Mouse (Mus musculus): Measurements from ENCODE around the gene Asic1. TPM values are rescaled to one million over a fixed set of nuclear protein-coding genes. Genes with fewer than 3 reads are reported as not detected.

Gene Asic1
- polyA plus RNA-seq, 1 experiment from 2014 or later = 51.7 TPM

- no peaks in the 10 kb centered on the region for H3K9me3 ChIP-seq (ENCODE audit: control insufficient read depth, low read length)
- 65% methylated on average over 2 of the region's 2 CpGs for WGBS
- H3K4me2 ChIP-seq (replicated peaks) = no peak overlapping the region
- no peak overlapping the region for H3K4me3 ChIP-seq (replicated peaks; ENCODE audit: low read length)
- no peak overlapping the region for H3K27ac ChIP-seq
- H3K36me3 ChIP-seq (replicated peaks; ENCODE audit: control insufficient read depth, insufficient read depth) = no peaks in the 10 kb centered on the region
- ATAC-seq (ENCODE audit: low FRiP score) = no peak
- no peak overlapping the region for H3K9ac ChIP-seq
- peaks cover 20% of the 10 kb centered on the region for H3K4me1 ChIP-seq (replicated peaks; ENCODE audit: control insufficient read depth, insufficient read depth, low read length)
- no peak for DNase-seq (ENCODE audit: low spot score)
- H3K27me3 ChIP-seq (ENCODE audit: control insufficient read depth, insufficient read depth, low read length) = no peaks in the 10 kb centered on the region; the same call in 1 of the 2 replicates
Measured at GRCm38 (mm10) chr15:99658437-99658836, 11.7 kb upstream of the Asic1 start.

GRCm38 (mm10) chr15:99661121-99661830, 8.9 kb upstream of the Asic1 start:
- WGBS = 94% methylated on average over 15 of the region's 15 CpGs
- H3K27ac ChIP-seq = no peak overlapping the region
- DNase-seq (ENCODE audit: low spot score) (no peak), ATAC-seq (ENCODE audit: low FRiP score) (no peak)
- H3K4me2 ChIP-seq (replicated peaks) = no peak overlapping the region
- H3K9ac ChIP-seq = no peak overlapping the region
- H3K9me3 ChIP-seq (ENCODE audit: control insufficient read depth, low read length) = no peaks in the 10 kb centered on the region
- H3K4me3 ChIP-seq (replicated peaks; ENCODE audit: low read length) = no peak overlapping the region
- H3K36me3 ChIP-seq (replicated peaks; ENCODE audit: control insufficient read depth, insufficient read depth) = no peaks in the 10 kb centered on the region
- peaks cover 26% of the 10 kb centered on the region for H3K4me1 ChIP-seq (replicated peaks; ENCODE audit: control insufficient read depth, insufficient read depth, low read length)
- H3K27me3 ChIP-seq (ENCODE audit: control insufficient read depth, insufficient read depth, low read length) = no peaks in the 10 kb centered on the region

- no peak overlapping the region for H3K4me3 ChIP-seq (replicated peaks; ENCODE audit: low read length)
- no peaks in the 10 kb centered on the region for H3K9me3 ChIP-seq (ENCODE audit: control insufficient read depth, low read length)
- H3K36me3 ChIP-seq (replicated peaks; ENCODE audit: control insufficient read depth, insufficient read depth) = no peaks in the 10 kb centered on the region
- no peak overlapping the region for H3K4me2 ChIP-seq (replicated peaks)
- no peaks in the 10 kb centered on the region for H3K27me3 ChIP-seq (ENCODE audit: control insufficient read depth, insufficient read depth, low read length)
- WGBS = 64% methylated on average over 7 of the region's 7 CpGs
- ATAC-seq (ENCODE audit: low FRiP score) = no peak
- 0 out of 2 replicates have a peak overlapping the region, but pooled peaks have one; percentile 33 for H3K27ac ChIP-seq
- H3K4me1 ChIP-seq (replicated peaks; ENCODE audit: control insufficient read depth, insufficient read depth, low read length) = peaks cover 28% of the 10 kb centered on the region
- no peak for DNase-seq (ENCODE audit: low spot score)
- H3K9ac ChIP-seq = no peak overlapping the region
Measured at GRCm38 (mm10) chr15:99662371-99662770, 7.8 kb upstream of the Asic1 start.

GRCm38 (mm10) chr15:99663964-99664599, 6.1 kb upstream of the Asic1 start:
- Histone ChIP-seq H3K4me1 (replicated peaks; ENCODE audit: control insufficient read depth, insufficient read depth, low read length) (peaks cover 35% of the 10 kb centered on the region), H3K27me3 (ENCODE audit: control insufficient read depth, insufficient read depth, low read length) (no peaks in the 10 kb centered on the region), H3K9ac (peak overlapping the region; percentile 75), H3K36me3 (replicated peaks; ENCODE audit: control insufficient read depth, insufficient read depth) (no peaks in the 10 kb centered on the region), H3K27ac (peak overlapping the region; percentile 87), H3K4me2 (replicated peaks) (peak overlapping the region; percentile 90), H3K9me3 (ENCODE audit: control insufficient read depth, low read length) (no peaks in the 10 kb centered on the region), H3K4me3 (replicated peaks; ENCODE audit: low read length) (peak overlapping the region; percentile 39)
- peak; percentile 24; the same call in 1 of the 2 replicates for ATAC-seq (ENCODE audit: low FRiP score)
- 5% methylated on average over 17 of the region's 17 CpGs for WGBS
- peak; percentile 58 for DNase-seq (ENCODE audit: low spot score)

GRCm38 (mm10) chr15:99664600-99665451, 5.3 kb upstream of the Asic1 start:
- Histone ChIP-seq H3K27ac (peak overlapping the region; percentile 87), H3K27me3 (ENCODE audit: control insufficient read depth, insufficient read depth, low read length) (no peaks in the 10 kb centered on the region), H3K36me3 (replicated peaks; ENCODE audit: control insufficient read depth, insufficient read depth) (no peaks in the 10 kb centered on the region), H3K9me3 (ENCODE audit: control insufficient read depth, low read length) (no peaks in the 10 kb centered on the region), H3K4me2 (replicated peaks) (peak overlapping the region; percentile 90), H3K4me1 (replicated peaks; ENCODE audit: control insufficient read depth, insufficient read depth, low read length) (peaks cover 38% of the 10 kb centered on the region), H3K4me3 (replicated peaks; ENCODE audit: low read length) (peak overlapping the region; percentile 39), H3K9ac (peak overlapping the region; percentile 75)
- WGBS = 1% methylated on average over 39 of the region's 52 CpGs
- DNase-seq (ENCODE audit: low spot score) (peak; percentile 75), ATAC-seq (ENCODE audit: low FRiP score) (peak; percentile 67)

- Histone ChIP-seq H3K4me1 (replicated peaks; ENCODE audit: control insufficient read depth, insufficient read depth, low read length) (peaks cover 52% of the 10 kb centered on the region), H3K9me3 (ENCODE audit: control insufficient read depth, low read length) (no peaks in the 10 kb centered on the region), H3K27me3 (ENCODE audit: control insufficient read depth, insufficient read depth, low read length) (no peaks in the 10 kb centered on the region), H3K4me3 (replicated peaks; ENCODE audit: low read length) (no peak overlapping the region), H3K27ac (no peak overlapping the region), H3K4me2 (replicated peaks) (no peak overlapping the region), H3K36me3 (replicated peaks; ENCODE audit: control insufficient read depth, insufficient read depth) (0 out of 2 replicates have a peak, but pooled peaks cover 1% of the 10 kb centered on the region), H3K9ac (no peak overlapping the region)
- ATAC-seq (ENCODE audit: low FRiP score) (no peak), DNase-seq (ENCODE audit: low spot score) (no peak)
- 98% methylated on average over 2 of the region's 2 CpGs for WGBS
Measured at GRCm38 (mm10) chr15:99667544-99667943, 2.6 kb upstream of the Asic1 start.

GRCm38 (mm10) chr15:99668881-99669280, 1.3 kb upstream of the Asic1 start:
- ATAC-seq (ENCODE audit: low FRiP score) = no peak
- Histone ChIP-seq H3K27me3 (ENCODE audit: control insufficient read depth, insufficient read depth, low read length) (no peaks in the 10 kb centered on the region), H3K4me2 (replicated peaks) (peak overlapping the region; percentile 69), H3K4me1 (replicated peaks; ENCODE audit: control insufficient read depth, insufficient read depth, low read length) (peaks cover 61% of the 10 kb centered on the region), H3K27ac (peak overlapping the region; percentile 92), H3K9me3 (ENCODE audit: control insufficient read depth, low read length) (no peaks in the 10 kb centered on the region), H3K36me3 (replicated peaks; ENCODE audit: control insufficient read depth, insufficient read depth) (0 out of 2 replicates have a peak, but pooled peaks cover 12% of the 10 kb centered on the region), H3K4me3 (replicated peaks; ENCODE audit: low read length) (no peak overlapping the region), H3K9ac (0 out of 2 replicates have a peak overlapping the region, but pooled peaks have one; percentile 16)
- WGBS = under 1% methylated on average over 12 of the region's 12 CpGs
- DNase-seq (ENCODE audit: low spot score) = peak; percentile 83

GRCm38 (mm10) chr15:99669392-99669791, 776 bp upstream of the Asic1 start:
- Histone ChIP-seq H3K4me3 (replicated peaks; ENCODE audit: low read length) (peak overlapping the region; percentile 90), H3K4me2 (replicated peaks) (peak overlapping the region; percentile 69), H3K36me3 (replicated peaks; ENCODE audit: control insufficient read depth, insufficient read depth) (peaks cover 17% of the 10 kb centered on the region; the same call in 1 of the 2 replicates), H3K9ac (peak overlapping the region; percentile 99), H3K9me3 (ENCODE audit: control insufficient read depth, low read length) (no peaks in the 10 kb centered on the region), H3K27ac (peak overlapping the region; percentile 92), H3K4me1 (replicated peaks; ENCODE audit: control insufficient read depth, insufficient read depth, low read length) (peaks cover 58% of the 10 kb centered on the region), H3K27me3 (ENCODE audit: control insufficient read depth, insufficient read depth, low read length) (no peaks in the 10 kb centered on the region)
- ATAC-seq (ENCODE audit: low FRiP score) (no peak), DNase-seq (ENCODE audit: low spot score) (no peak)
- WGBS = 0% methylated on average over 1 of the region's 1 CpGs

Data from hindbrain, embryonic 14.5 days (tissue).